Mouse (Mus musculus) small intestine, adult 2 months (tissue): Measurements from ENCODE around the gene Phactr1. TPM values are rescaled to one million over a fixed set of nuclear protein-coding genes. Genes with fewer than 3 reads are reported as not detected.

Experiments
- H3K27ac ChIP-seq: fragments of 200-500 bp; 2 replicates; pipeline ENCODE4 v1.5.1; 2012; ENCODE audit warnings: low read depth, low read length, control low read depth, inconsistent platforms; ENCODE audit not compliant: insufficient read depth
- H3K27me3 ChIP-seq: fragments of 200-500 bp; 2 replicates; pipeline ENCODE4 v1.6.1; 2012; ENCODE audit warnings: mild to moderate bottlenecking, moderate library complexity, low read length, inconsistent platforms; ENCODE audit not compliant: control insufficient read depth, insufficient read depth
- H3K36me3 ChIP-seq: fragments of 200-500 bp; 2 replicates; pipeline ENCODE4 v1.6.1; 2012; ENCODE audit warnings: mild to moderate bottlenecking, low read length, control low read depth, inconsistent platforms; ENCODE audit not compliant: control insufficient read depth, insufficient read depth
- H3K4me1 ChIP-seq: fragments of 200-500 bp; 2 replicates; pipeline ENCODE4 v1.6.1; 2012; ENCODE audit warnings: low read length, inconsistent platforms, mixed read lengths; ENCODE audit not compliant: control insufficient read depth, insufficient read depth, insufficient read length
- H3K4me3 ChIP-seq: fragments of 200-500 bp; 2 replicates; pipeline ENCODE4 v1.5.1; 2012; ENCODE audit warnings: low read depth, mild to moderate bottlenecking, control low read depth, inconsistent platforms, low read length, moderate library complexity
- CTCF ChIP-seq: fragments of 200-500 bp; IDR thresholded peaks from 2 replicates; pipeline ENCODE4 v1.5.1; 2012; ENCODE audit warnings: low read depth, mild to moderate bottlenecking, control low read depth, inconsistent platforms, low read length, moderate library complexity, mixed read lengths; ENCODE audit not compliant: insufficient replicate concordance, insufficient read length; ENCODE audit errors: extremely low read depth
- POLR2A ChIP-seq: fragments of 200-500 bp; IDR thresholded peaks from 2 replicates; pipeline ENCODE4 v1.6.1; 2012; ENCODE audit warnings: low read depth, mild to moderate bottlenecking, control low read depth, inconsistent platforms, low read length, moderate library complexity
- WGBS: fragments of 180-500 bp; shearing (Covaris S2); methylation state at CpG from one replicate; pipeline ENCODE4 v1.1.7; 2018; 5-methylcytosine and 5-hydroxymethylcytosine counted together
- polyA plus RNA-seq: library from polyadenylated mRNA; depleted of rRNA; stranded (reverse); fragments of >200 nt; gene quantifications from 2 replicates; pipeline ENCODE4 v1.2.3, GENCODE M21; 2012

The Phactr1 gene
- polyA plus RNA-seq, 1 experiment = 0.43 TPM

- Histone ChIP-seq H3K4me3 (no peak overlapping the region), H3K36me3 (no peaks in the 10 kb centered on the region), H3K27ac (no peak overlapping the region), H3K27me3 (no peaks in the 10 kb centered on the region), H3K4me1 (no peaks in the 10 kb centered on the region)
- TF ChIP-seq CTCF = no peak
- TF ChIP-seq POLR2A = no peak
- 67% methylated on average over 4 of the region's 4 CpGs for WGBS
Observed at GRCm38 (mm10) chr13:42692233-42692632, 11.8 kb downstream of the Phactr1 start.

GRCm38 (mm10) chr13:42696641-42697040 is 16.2 kb downstream of the Phactr1 start:
- Histone ChIP-seq H3K36me3 (no peaks in the 10 kb centered on the region), H3K27me3 (no peaks in the 10 kb centered on the region), H3K27ac (no peak overlapping the region), H3K4me1 (no peaks in the 10 kb centered on the region), H3K4me3 (no peak overlapping the region)
- WGBS = 52% methylated on average over 5 of the region's 5 CpGs
- TF ChIP-seq POLR2A = no peak
- no peak for TF ChIP-seq CTCF

GRCm38 (mm10) chr13:42709148-42709547 is 28.7 kb downstream of the Phactr1 start:
- Histone ChIP-seq H3K36me3 (no peaks in the 10 kb centered on the region), H3K27ac (no peak overlapping the region), H3K4me1 (no peaks in the 10 kb centered on the region), H3K4me3 (no peak overlapping the region), H3K27me3 (peaks cover 12% of the 10 kb centered on the region; the same call in 1 of the 2 replicates)
- WGBS = 16% methylated on average over 11 of the region's 11 CpGs
- TF ChIP-seq CTCF (no peak), POLR2A (no peak)

GRCm38 (mm10) chr13:42709611-42710331 is 29.3 kb downstream of the Phactr1 start:
- Histone ChIP-seq H3K4me1 (no peaks in the 10 kb centered on the region), H3K27ac (no peak overlapping the region), H3K36me3 (no peaks in the 10 kb centered on the region), H3K4me3 (no peak overlapping the region), H3K27me3 (peaks cover 12% of the 10 kb centered on the region; the same call in 1 of the 2 replicates)
- no peak for TF ChIP-seq CTCF
- no peak for TF ChIP-seq POLR2A
- WGBS = 3% methylated on average over 39 of the region's 39 CpGs

- Histone ChIP-seq H3K27me3 (peaks cover 12% of the 10 kb centered on the region; the same call in 1 of the 2 replicates), H3K4me3 (no peak overlapping the region), H3K27ac (no peak overlapping the region), H3K4me1 (no peaks in the 10 kb centered on the region), H3K36me3 (no peaks in the 10 kb centered on the region)
- WGBS = 26% methylated on average over 2 of the region's 2 CpGs
- no peak for TF ChIP-seq POLR2A
Observed at GRCm38 (mm10) chr13:42711510-42711909, 31.1 kb downstream of the Phactr1 start.

- 28% methylated on average over 9 of the region's 9 CpGs for WGBS
- no peaks in the 10 kb centered on the region for H3K27me3 ChIP-seq
- TF ChIP-seq POLR2A (no peak), CTCF (no peak)
- H3K4me3 ChIP-seq = no peak overlapping the region
- no peak overlapping the region for H3K27ac ChIP-seq
- no peaks in the 10 kb centered on the region for H3K4me1 ChIP-seq
- no peaks in the 10 kb centered on the region for H3K36me3 ChIP-seq
Observed at GRCm38 (mm10) chr13:42719401-42719800, 39.0 kb downstream of the Phactr1 start.

- no peak overlapping the region for H3K27ac ChIP-seq
- H3K36me3 ChIP-seq = no peaks in the 10 kb centered on the region
- 32% methylated on average over 4 of the region's 4 CpGs for WGBS
- TF ChIP-seq POLR2A = no peak
- TF ChIP-seq CTCF = no peak
- H3K27me3 ChIP-seq = no peaks in the 10 kb centered on the region
- H3K4me3 ChIP-seq = no peak overlapping the region
- H3K4me1 ChIP-seq = no peaks in the 10 kb centered on the region
Observed at GRCm38 (mm10) chr13:42720135-42720534, 39.7 kb downstream of the Phactr1 start.
